Mouse (Mus musculus) brain, embryonic 14.5 days (tissue): ENCODE data around the gene Ankrd11. TPM values are rescaled to one million over a fixed set of nuclear protein-coding genes. Genes with fewer than 3 reads are reported as not detected.
A peak's percentile ranks its signal among the peaks of the same experiment; 100 is the strongest.

Experiments used
- DNase-seq: peaks from one replicate; pipeline ENCODE4 v3.0.0-alpha.2; 2011; ENCODE audit warnings: low read depth
- CTCF ChIP-seq: fragments of 200-500 bp; IDR thresholded peaks from 2 replicates; pipeline ENCODE4 v1.5.1; 2012; ENCODE audit warnings: inconsistent platforms, mild to moderate bottlenecking, moderate library complexity, borderline replicate concordance; ENCODE audit not compliant: insufficient read depth, insufficient read length; ENCODE audit errors: extremely low read depth
- POLR2A ChIP-seq: fragments of 200-500 bp; IDR thresholded peaks from 2 replicates; pipeline ENCODE4 v1.6.1; 2012; ENCODE audit warnings: mild to moderate bottlenecking, inconsistent platforms, borderline replicate concordance; ENCODE audit not compliant: poor library complexity, insufficient read depth, insufficient read length, severe bottlenecking; ENCODE audit errors: extremely low read depth
- polyA plus RNA-seq: library from polyadenylated mRNA; depleted of rRNA; stranded (reverse); fragments of >200 nt; gene quantifications from 2 replicates; pipeline ENCODE4 v1.2.3, GENCODE M21; 2012

The Ankrd11 gene
- polyA plus RNA-seq, 1 experiment: 76.8 TPM

DNA sequence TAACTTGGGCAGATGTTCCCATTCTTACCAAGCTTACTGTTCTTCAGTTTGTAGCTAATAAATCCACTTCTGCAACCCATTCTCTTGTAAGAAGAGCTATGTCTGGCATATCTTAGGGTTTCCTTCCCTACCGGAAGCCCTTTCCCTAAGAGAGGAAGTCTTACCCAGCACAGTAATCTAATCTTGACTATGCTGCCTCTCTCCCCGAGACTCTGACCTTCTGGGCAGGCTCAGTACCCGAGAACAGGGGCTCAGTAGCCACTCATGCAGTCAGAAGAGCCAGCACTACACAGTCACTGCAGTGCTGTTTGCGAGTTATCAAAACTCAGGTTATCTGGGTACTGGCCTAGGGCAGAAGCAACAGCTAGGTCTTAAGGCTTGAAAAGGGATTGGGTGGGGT, 144.1 kb downstream of the Ankrd11 start:
- no peak for DNase-seq
- TF ChIP-seq CTCF: no peak
- TF ChIP-seq POLR2A: no peak

DNA sequence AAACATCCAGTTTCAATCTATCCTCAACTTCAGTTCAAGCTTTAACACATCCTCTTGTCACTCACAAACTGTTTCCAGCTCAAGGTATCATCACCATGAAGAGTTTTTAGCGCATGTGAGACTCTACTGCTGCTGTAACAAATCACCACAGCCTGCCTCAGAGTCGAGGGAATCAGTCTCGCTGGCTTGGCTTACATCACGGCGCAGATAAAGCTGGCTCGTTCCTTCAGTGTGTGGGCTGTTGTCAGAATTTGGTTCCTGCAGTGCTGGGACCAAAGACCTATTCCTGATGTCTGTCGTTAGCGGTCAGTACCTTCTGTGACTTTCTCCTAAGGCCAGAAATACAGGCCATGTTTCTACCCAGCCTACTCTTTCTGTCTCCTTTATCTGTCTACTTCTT, 144.9 kb downstream of the Ankrd11 start:
- DNase-seq: no peak
- TF ChIP-seq POLR2A (no peak), CTCF (no peak)

DNA sequence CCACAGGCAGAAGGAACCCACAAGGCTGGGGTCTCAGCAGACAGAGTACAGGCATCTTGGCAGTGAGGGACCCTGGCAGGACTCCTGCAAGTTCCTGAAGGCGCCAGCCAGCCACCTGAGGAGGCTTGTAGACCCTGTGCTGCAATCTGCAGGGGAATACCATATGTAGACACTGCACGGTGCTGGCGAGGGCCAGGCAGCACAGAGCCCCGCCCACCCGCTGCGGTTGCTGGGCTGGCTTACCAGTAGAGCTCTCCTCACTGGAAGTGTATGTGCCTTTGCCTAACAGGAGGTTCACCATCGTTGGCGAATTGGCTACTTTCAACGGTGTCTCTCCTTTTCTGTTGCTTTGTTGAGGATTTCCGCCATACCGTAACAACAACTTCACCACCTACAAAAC, 145.8 kb downstream of the Ankrd11 start:
- TF ChIP-seq POLR2A (no peak), CTCF (no peak)
- DNase-seq: no peak

DNA sequence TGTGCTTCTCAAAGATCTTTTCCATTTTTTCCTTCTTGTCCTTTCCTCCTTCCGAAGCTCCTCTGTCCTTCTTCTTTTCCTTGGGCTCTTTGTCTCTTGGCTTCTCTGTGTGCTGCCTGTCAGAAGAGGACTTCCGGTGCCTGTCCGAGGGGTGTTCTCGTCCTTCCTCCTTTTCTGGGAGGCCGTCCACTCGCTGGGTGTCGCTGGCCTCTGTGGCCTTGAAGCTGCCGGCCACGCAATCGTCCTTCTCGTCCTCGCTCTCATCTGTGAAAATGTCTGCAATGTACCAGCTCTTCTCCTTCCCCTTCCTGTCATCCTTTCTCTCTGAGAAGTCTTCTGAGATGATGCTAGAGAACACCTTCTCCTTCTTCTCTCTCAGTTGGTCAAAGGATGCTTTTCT, 148.6 kb downstream of the Ankrd11 start:
- DNase-seq: no peak
- no peak for TF ChIP-seq POLR2A
- no peak for TF ChIP-seq CTCF

DNA sequence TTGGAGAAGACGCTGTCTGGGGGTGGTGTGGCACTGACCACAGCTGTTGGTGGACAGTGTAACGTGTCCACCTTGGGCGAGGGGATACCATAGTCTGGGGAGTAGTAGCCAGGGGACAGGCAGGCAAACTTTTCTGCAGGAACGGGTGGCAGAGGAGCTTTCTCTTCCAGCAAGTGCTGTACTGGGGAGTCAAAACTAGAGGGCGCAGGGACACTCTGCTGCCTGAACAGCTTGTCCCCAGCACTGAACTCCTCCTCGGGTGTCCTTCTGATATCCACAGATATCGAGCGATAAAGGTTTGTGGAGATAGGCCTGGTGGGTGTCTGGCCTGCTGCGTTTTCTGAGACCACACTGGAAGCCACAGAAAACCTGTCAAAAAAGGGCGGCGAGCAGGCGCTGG, 150.6 kb downstream of the Ankrd11 start:
- TF ChIP-seq POLR2A: no peak
- TF ChIP-seq CTCF: peak; percentile 24; the same call in 1 of the 2 replicates

DNA sequence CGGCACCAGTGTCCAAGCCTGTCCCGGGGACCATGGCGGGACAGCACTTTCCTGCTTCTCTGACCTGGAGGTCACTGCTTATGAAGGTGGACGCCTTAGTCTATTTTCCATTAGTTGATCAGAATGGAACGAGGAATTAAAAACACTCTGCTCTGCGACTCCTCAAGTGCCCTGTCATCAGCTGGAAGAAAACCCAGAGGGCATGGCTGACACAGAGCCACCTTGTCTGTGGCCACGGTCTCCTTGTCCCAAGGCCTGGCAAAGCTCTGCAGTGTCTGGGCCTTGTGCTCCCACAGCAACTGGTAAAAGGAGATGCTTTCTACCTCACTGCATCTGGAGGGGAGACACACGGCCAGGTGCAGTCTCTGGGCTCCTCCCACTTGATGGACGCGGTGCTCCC, 158.4 kb downstream of the Ankrd11 start:
- TF ChIP-seq POLR2A: no peak
- TF ChIP-seq CTCF: no peak
- no peak for DNase-seq

More for the DNA sequence above, 150.6 kb downstream of the Ankrd11 start:
- no peak for DNase-seq

DNA sequence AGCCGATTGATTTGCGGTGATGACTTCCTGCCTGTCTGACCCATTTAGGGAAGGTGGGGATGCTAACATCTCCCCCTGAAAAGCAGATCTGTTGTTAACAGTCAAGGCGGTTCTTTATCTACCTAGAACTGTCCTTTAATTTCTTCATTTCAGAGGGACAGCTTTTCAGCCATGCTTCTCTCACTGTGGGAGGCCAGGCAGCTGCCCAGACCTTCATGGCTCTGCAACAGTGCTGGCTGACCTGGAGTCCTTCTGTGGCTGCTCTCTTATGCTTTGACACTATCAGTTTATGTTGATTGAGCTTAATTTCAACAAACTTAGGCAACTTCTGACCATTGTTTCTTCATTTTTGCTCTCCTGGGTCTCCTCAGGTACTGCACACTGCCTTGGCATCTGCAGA, 161.8 kb downstream of the Ankrd11 start:
- no peak for TF ChIP-seq POLR2A
- TF ChIP-seq CTCF: no peak
- no peak for DNase-seq

DNA sequence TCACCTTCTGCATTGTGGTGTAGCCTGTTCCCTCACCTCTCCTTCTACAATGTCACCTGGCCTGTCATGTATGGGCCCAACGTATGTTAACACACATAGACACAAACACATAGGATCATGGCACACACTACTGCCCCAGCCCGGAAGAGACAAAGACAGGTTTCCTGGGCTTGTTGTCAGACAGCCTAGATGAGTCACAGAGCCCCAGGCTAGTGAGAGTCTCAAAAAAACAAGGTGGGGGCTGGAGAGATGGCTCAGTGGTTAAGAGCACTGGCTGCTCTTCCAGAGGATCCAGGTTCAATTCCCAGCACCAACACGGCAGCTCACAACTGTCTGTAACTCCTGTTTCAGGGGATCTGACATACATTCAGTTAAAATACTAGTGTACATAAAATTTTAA, 163.8 kb downstream of the Ankrd11 start:
- TF ChIP-seq POLR2A (no peak), CTCF (no peak)

DNA sequence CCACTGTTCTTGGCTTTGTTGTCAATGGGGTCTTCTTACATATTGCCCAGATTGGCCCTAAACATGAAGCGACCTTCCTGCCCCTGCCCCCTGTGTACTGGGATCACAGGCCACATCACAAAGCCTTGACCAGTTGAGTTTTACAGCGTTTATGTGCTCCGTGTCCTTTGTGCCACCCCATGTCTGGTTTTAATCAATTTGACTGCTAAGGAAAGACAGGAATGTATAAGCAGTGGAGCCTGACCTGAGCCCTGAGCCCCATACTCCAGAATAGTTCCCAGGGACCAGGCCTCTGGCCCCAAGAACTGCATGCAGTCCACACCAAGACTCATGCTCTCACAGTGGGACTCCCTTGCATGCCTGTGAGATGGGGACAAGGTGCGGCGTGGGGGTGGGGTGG, 166.9 kb downstream of the Ankrd11 start:
- DNase-seq: no peak
- TF ChIP-seq CTCF (no peak), POLR2A (no peak)

More for the DNA sequence above, 163.8 kb downstream of the Ankrd11 start:
- no peak for DNase-seq

DNA sequence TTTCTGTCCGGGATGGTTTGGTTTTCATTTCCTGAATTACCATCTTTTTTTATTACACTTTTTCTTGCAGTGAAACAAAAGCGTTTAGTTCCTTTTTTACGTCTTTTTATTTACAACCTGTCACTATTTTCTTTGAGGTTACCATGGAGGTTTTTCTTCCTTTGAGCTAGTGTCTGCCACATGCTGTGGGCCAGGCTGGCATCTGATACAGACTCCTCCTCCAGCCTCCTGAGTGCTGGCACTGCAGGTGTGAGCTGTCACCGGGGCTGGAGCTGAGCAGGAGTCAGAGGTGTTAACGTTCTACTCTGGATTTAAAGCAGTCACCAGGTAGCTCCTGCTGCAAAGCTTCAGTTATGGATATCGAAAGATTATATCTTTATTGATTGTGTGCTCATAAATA, 168.9 kb downstream of the Ankrd11 start:
- TF ChIP-seq CTCF (no peak), POLR2A (no peak)
- DNase-seq: peak; percentile 27

DNA sequence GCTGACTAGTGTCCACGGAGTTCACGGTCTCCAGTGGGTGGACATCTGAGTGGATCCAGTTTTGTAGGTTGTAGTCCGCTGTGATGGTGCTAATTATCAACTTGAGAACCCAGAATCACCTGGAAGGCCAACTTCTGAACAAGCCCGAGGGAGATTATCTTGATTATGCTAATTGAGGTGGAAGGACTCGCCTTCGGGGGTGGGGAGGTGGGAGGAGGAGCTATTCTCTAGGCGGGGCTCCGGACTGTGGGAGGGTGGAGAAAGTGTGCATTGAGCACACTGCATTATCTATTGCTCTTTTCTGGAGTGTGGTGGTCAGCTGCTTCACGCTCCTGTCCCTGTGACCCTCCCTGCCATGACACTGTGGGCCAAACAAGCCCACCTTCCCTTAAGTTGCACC, 170.4 kb downstream of the Ankrd11 start:
- DNase-seq: no peak
- no peak for TF ChIP-seq POLR2A

DNA sequence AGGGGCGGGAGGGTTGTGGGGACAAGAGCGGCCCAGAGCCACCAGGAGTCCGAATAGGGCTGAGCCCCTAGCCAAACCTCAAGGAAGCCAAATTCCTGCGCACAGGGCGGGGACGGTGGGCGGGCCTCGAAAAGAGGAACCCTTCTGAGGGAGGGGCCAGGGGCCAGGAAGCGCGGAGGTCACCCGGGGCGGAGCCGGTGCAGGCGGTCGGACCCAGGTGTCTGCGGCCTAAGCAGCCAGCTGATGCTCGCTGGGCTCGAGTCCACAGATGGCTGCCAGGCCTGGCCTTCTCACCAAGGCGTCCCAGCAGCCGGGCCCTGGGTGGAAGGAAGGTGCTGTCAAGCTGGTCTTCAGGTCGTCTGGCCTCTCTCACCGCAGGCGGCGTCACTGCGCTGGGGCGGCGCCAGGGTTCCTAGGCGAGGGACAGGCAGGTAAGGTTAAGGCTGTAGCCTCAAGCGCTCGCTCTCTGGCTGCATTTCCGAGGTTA, 171.7 kb downstream of the Ankrd11 start:
- no peak for DNase-seq
- TF ChIP-seq CTCF (no peak), POLR2A (no peak)
